Mouse (Mus musculus) embryo, embryonic 10 days (tissue): ENCODE data around the gene Hrasls5.
A peak's percentile ranks its signal among the peaks of the same experiment; 100 is the strongest.

Experiments used
- DNase-seq: peaks from one replicate; pipeline ENCODE4 v3.0.0-alpha.2; 2015; ENCODE audit warnings: low spot score

The Hrasls5 gene

GRCm38 (mm10) chr19:7606801-7607689 lies 5.3 kb upstream of the Hrasls5 start, which contains the start of gene Lgals12:
Lgals12 (minus strand) TSS chr19:7607193.
- peak; percentile 18 for DNase-seq

DNA sequence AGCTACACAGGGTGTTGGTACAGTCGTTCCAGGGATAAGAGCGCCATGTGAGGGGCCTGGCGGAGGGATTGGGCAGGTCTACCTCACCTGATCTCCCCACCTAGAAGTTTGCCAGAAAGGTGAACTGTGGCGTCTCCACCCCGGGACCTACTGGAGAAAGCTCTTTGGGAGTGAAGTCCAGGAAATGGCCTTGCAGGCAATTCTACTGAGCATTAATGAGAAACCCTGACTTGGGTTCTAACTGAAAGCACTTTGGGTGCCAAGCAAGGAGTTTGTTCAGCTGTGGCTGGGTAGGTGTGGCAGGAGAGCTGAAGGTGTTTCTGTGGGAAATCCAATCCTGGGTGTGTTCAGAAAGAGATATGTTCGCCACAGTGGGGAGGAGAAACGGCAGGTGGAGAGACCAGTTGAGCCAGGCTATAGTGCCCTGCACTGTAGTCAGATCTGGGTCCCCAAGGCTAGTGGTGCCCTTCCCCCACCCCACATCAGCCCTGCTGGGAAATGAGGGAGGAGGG lies 4.6 kb upstream of the Hrasls5 start:
- DNase-seq = no peak

DNA sequence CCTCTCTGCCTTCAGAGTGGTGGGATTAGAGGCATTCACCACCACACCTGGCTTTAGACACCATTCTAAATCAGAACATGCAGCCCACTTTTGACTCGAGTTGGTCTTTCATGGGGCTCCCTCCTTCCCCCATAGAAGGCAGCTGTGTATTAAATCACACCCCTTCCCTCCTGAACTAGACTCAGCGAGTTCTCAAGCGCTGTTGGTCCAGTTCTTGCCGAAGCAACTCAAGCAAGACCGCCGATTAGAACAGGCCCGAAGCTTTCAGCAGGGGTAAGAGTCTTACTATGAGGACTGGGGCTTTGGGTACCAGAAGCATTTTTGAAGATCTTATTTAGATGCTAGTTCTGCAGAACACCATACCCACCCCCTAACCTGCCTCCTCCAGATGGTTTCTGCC lies 810 bp downstream of the Hrasls5 start:
- DNase-seq = no peak

GRCm38 (mm10) chr19:7616231-7616930 lies 4.0 kb downstream of the Hrasls5 start:
- no peak for DNase-seq

- DNase-seq = no peak
These were observed 4.7 kb downstream of the Hrasls5 start for GRCm38 (mm10) chr19:7617085-7617484.

DNA sequence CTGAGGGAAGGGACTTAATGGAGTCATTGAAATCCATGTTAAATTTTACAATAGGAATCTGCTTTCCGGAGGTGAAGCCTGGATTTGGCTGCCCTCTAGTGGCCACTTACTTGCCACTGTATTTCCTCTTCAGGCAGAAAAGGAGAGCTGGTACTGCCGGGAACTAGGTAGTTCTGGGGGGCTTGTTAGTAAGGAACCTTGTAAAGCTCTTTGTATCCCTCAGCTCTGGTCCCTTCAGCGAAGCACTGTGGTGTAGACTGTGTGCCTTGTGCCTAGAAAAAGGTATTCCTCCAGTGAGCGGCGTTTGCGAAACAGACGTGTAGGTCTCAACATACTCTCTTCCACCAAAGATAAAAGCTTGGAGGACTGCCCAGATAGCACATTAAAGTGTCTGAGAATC lies 5.4 kb downstream of the Hrasls5 start:
- peak; percentile 83 for DNase-seq

- DNase-seq = no peak
These were observed 20.7 kb downstream of the Hrasls5 start for GRCm38 (mm10) chr19:7633021-7633420.

DNA sequence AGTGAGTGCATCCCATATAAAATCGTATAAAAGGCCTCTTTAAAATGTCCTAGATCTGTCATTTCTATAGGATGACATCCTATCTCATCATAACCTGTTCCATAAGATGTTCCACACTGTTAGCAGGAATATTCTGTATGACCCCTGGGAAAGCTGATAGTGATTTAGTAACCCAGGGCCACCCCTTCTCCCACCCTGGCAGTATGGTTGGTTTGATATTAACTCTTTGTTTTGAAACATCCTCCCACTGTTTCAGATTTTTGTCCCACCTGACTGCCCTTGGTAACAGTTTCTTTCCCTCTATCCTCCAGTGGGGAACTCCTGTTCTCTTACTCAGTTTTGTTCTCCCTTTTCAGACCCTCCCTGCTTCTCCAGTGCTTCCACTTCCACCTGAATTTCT lies 21.4 kb downstream of the Hrasls5 start:
- no peak for DNase-seq

GRCm38 (mm10) chr19:7648913-7649666 lies 36.7 kb downstream of the Hrasls5 start:
- no peak for DNase-seq

GRCm38 (mm10) chr19:7672033-7672432 lies 59.7 kb downstream of the Hrasls5 start:
- DNase-seq = no peak

DNA sequence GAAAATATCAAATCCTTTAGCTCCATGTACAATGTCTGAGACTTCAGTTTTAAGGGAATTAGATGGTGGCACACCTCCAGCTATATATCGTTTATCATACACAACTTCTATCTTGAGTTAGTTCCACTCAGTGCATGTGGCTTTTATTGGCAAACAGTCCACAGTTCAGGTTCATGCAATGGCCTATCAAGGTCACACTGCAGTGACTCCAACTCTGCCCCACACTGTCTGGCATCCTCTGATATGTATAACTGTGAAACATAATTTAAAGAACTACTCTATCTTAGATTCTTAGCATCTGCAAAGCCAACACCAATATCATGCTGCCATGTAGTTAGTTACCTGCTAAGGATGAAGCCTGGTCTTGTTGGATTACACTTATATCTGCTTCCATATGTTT lies 75.6 kb downstream of the Hrasls5 start:
- no peak for DNase-seq
